Mouse (Mus musculus): ENCODE results near the gene Plppr2.

DNA sequence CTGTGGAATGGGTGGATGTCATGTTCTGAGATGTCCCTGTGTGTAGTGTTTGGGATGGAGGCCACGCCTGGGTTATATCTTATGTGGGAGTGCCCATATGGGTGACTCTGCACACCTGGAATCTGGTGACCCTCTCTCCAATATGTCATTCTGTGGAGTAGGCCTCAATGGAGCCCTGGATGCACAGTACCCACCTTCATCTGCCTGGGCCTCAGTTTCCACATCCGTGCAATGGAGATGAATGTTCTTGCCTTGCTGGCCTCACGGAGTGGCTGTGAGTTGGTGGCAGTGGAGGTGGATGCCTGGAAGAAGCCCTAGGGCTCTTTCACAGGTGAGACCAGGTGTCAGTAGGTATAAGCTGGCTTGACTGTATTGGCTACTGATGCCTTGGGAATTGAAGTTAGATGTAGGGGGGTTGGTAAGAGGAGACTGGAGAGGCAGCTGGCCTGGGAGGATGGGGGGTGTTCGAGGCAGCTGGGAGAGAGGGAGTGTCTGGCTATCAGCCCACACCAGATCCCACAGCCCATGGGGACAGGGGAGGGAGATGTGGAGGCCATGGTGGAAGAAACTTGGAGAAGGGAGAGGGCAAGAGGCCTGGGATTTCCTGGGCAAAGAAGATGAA is 1.5 kb downstream of the Plppr2 start:
- TF ChIP-seq CTCF (IDR thresholded peaks at IDR 0.05; ENCODE audit: low read depth) (no peak), EP300 (IDR thresholded peaks at IDR 0.05; ENCODE audit: low read depth) (no peak)

All from heart, postnatal 0 days (tissue).